Mouse (Mus musculus) ZHBTc4 (cell line): ENCODE measurements at regions not wholly inside any gene's neighbourhood (a gene's known extent, or its start where the extent isn't known, plus 50 kb on each side); places are given as distances from the start of the nearest gene placed in this dataset.
A peak's percentile ranks its signal among the peaks of the same experiment; 100 is the strongest.

ENCODE experiments used
- DNase-seq: peaks from one replicate; pipeline ENCODE4 v3.0.0-alpha.2; 2011; ENCODE audit warnings: low read depth, low spot score

DNA sequence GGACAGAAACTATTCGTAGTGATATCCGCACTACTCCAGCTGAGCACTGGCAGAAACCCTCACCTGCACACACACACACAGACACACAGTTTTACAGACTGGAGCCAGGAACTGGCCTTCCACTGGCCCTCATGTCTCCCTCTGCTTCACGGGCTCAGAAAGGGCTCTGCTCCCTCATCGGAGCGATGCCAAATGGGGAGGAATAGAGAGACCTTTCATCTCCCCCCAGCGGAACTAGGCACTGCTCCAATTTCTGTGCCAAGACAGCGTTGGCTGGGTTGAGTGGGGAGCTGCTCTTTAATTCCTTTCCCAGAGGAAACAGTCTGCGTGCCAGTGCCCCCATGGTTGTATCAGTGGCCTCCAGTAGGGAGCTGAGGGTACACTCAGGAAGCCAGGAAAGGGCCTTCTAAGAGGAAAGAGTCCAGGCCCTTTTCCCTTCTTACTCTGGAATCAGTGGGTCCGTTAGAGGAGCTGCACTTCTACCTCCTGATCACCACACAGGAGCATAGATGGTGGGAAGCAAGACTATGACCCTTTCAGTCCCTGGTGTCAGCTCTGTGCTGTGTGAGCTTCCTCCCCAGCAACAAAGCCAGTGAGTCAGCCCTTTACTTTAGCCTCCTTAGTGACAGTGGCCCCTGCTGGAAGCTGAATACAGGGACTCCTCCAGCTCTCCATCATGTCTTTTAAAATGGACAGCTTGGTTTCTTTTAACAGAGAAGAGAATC is 452.7 kb downstream of the Rps24 start:
- no peak for DNase-seq

DNA sequence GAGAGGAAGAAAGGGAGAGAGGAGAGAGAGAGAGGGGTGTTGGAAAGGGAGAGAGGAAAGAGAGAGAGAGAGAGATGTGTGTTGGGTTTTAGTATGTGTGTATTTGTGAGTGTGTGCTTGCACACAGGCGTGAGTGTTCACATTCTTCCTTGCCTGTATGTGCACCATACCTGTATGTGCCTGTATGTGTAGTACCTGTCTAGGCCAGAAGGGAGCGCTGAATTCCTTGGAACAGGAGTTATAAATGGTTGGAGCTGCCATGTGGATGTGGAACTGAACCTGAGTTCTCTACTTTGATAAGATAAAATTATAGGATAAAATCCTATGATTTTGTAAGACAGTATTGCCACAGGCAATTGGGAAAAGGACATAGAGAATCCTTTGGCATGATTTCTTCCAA is 458.8 kb downstream of the Rps24 start:
- DNase-seq: peak; percentile 82

DNA sequence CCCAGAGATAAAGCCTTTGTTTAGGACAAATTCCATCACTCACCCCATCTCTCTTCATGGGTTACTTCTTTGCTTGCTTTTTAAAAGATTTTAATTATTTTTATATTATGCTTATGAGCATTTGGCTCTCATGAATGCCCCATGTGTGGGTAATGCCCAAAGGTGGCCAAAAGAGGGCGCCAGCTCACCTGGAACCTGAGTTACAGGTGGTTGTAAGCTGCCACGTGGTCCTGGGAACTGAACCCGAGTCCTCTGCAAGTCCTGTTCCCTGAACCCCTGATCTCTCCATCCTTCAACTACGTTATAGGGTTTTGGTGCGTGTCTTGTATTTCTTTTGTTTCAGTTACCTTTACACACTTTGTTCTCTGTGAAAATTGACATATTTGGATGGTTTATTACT is 460.2 kb downstream of the Rps24 start:
- DNase-seq: peak; percentile 21

GRCm38 (mm10) chr14:24955891-24956410 is 469.0 kb downstream of the Rps24 start:
- DNase-seq: no peak

DNA sequence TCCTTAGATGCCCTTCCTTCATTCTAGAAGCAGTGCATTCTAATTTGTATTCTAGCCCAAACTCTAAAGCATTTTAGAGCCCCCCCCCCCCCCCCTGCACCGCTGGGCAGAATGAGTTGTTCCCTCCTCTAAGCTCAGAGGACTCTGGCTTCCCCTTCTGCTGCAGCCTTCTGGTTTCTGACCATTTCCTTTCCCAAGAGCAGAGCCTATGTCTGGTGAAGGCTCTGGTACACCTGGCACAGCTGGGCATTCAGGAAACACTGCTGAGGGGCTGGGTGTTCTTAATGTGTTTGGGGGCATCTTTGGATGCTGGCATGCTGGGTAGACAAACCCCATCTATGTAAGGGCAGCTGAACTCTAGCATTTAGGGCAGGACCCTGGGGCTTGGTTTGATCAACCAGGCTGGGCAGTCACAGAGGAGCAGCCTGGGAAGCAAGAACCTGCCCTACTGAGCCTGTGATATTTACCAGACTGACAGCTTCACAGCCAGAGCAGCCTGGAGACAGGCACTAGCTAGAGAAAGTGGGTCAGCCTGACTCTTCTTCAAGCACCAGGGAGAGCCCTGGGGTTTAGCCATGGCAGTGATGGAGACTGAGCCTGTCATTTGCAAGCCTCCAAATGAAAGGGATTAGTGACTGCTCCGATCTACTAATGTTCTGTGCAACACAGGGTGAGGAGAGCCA is 469.7 kb downstream of the Rps24 start:
- no peak for DNase-seq

- DNase-seq: no peak
Measured at GRCm38 (mm10) chr14:24957392-24957791, 470.5 kb downstream of the Rps24 start.

- no peak for DNase-seq
Measured at GRCm38 (mm10) chr14:24958821-24959220, 471.9 kb downstream of the Rps24 start.

- no peak for DNase-seq
Measured at GRCm38 (mm10) chr14:24959401-24959800, 472.5 kb downstream of the Rps24 start.

GRCm38 (mm10) chr14:24960082-24960482 is 473.2 kb downstream of the Rps24 start:
- no peak for DNase-seq

GRCm38 (mm10) chr14:24960875-24961274 is 473.9 kb downstream of the Rps24 start:
- no peak for DNase-seq

DNA sequence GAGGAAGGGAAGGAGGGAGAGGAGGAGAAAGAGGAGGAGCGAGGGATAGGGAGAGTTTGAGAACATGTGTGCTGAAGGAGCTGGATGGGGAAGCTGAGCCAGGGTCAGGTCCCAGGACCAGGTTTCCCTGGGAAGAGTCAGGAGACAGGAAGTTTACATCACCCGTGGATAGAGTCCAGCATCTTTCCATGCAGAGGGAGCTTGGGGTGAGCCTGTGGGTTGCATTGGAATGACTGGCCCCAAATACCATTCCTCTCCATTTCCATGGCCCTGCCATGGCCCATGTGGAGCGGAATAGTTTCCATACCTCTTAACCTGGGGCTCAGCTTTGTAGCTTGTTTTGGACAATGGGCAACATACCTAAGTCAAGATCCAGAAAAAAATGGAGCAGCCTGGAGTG is 474.8 kb downstream of the Rps24 start:
- no peak for DNase-seq

GRCm38 (mm10) chr14:24969584-24969983 is 482.7 kb downstream of the Rps24 start:
- no peak for DNase-seq

DNA sequence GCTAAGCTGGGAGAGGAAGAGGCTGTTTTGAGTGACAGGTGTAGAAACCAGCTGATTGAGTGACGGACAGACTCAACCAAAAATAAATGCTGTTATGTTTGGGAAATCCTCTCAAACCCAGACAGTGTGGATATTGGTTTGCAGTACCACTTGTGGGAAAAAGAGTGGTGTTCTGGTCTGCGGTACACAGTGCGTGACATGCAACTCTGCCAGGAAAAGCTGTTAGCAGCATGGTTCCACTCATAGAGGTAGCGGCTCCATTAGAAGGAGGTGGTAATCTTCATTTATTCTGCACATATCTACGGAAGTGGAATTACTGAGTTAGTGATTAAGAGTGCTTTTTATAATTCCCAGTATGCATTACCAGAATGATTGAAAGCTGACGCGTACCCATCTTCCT is 485.4 kb downstream of the Rps24 start:
- no peak for DNase-seq

DNA sequence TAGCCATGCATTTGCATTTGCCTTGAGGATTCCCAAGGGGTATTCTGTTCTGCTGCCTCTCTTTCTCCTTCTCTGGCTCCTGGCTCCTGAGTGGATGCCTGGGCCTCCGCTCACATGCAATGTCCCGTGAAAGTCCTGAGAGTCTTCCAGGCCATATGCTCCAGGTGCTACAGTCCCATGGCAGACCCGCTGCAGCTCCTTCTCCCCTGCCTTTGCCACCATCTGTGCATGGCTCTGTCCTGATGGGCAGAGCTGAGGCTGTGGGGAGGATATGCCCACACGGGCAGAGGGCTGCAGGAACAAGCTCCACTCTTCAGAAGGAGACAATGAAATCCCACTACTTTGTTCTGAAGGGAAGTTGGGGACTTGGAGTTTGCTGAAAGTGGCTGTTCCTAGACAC is 485.9 kb upstream of the Zmiz1 start:
- no peak for DNase-seq

GRCm38 (mm10) chr14:24973591-24973990 is 485.4 kb upstream of the Zmiz1 start:
- no peak for DNase-seq

GRCm38 (mm10) chr14:24982489-24982888 is 476.5 kb upstream of the Zmiz1 start:
- DNase-seq: no peak

GRCm38 (mm10) chr14:24983279-24983678 is 475.7 kb upstream of the Zmiz1 start:
- peak; percentile 75 for DNase-seq

- no peak for DNase-seq
Measured at GRCm38 (mm10) chr14:24985806-24986359, 473.1 kb upstream of the Zmiz1 start.

- no peak for DNase-seq
Measured at GRCm38 (mm10) chr14:24986404-24986803, 472.6 kb upstream of the Zmiz1 start.

GRCm38 (mm10) chr14:24993751-24994658 is 465.0 kb upstream of the Zmiz1 start:
- DNase-seq: peak; percentile 17

DNA sequence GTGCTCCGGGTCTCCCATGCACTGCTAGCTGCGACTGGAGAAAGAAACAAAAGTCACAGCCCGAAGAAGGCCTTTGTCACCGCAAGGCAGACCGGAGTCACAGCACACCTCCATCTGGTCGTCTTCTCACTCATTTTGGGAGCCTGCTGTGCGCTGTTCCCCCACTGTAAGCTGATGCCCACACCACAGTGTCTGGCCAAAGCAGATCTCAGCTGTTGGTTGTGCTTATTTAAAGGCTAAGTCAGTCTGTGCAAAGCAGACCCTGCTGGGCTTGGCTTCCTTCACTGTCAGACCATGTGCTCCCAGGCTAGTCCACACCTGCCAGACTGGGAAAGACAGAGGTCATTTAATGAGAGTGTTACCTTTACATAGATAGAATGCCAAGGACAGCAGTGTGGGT is 463.8 kb upstream of the Zmiz1 start:
- DNase-seq: no peak
